Mouse (Mus musculus) heart, embryonic 14.5 days (tissue): ENCODE data around the gene Duox1. TPM values are rescaled to one million over a fixed set of nuclear protein-coding genes. Genes with fewer than 3 reads are reported as not detected.

Experiments
- ATAC-seq: fragments of 200-750 bp; cut with Nextera tagmentation; 2 replicates; pipeline ENCODE4 v1.8.0; 2017; ENCODE audit warnings: low read depth, moderate TSS enrichment; ENCODE audit not compliant: insufficient number of reproducible peaks, insufficient read depth, low FRiP score
- H3K27ac ChIP-seq, 2 experiments: fragments of 200-500 bp in 1 of 2; fragments of 300-500 bp in 1 of 2; sonication (generic) in 1 of 2; replicated peaks in 1 of 2; 2 replicates each; pipeline ENCODE4 v1.5.1; 2012 to 2014; ENCODE audit warnings: low read depth in 2 of 2, low read length in 2 of 2, control low read depth in 1 of 2, mild to moderate bottlenecking in 1 of 2, mixed read lengths in 1 of 2; ENCODE audit not compliant: control insufficient read depth in 1 of 2, insufficient read depth in 1 of 2
- H3K27me3 ChIP-seq: fragments of 300-500 bp; sonication (generic); 2 replicates; pipeline ENCODE4 v1.6.1; 2014; ENCODE audit warnings: mild to moderate bottlenecking, low read length, control low read depth; ENCODE audit not compliant: control insufficient read depth, insufficient read depth
- H3K36me3 ChIP-seq: fragments of 300-500 bp; sonication (generic); 2 replicates; pipeline ENCODE4 v1.6.1; 2014; ENCODE audit warnings: mild to moderate bottlenecking, control low read depth, low read length, mixed read lengths; ENCODE audit not compliant: control insufficient read depth, insufficient read depth
- H3K4me1 ChIP-seq, 2 experiments: fragments of 200-500 bp in 1 of 2; fragments of 300-500 bp in 1 of 2; sonication (generic) in 1 of 2; 2 replicates each; pipeline ENCODE4 v1.6.1; 2012 to 2014; ENCODE audit warnings: low read length in 2 of 2, control low read depth in 1 of 2, mixed read lengths in 1 of 2; ENCODE audit not compliant: control insufficient read depth in 2 of 2, insufficient read depth in 2 of 2
- H3K4me2 ChIP-seq: fragments of 300-500 bp; sonication (generic); 2 replicates; pipeline ENCODE4 v1.6.1; 2014; ENCODE audit warnings: mild to moderate bottlenecking, low read length
- H3K4me3 ChIP-seq, 2 experiments: fragments of 200-500 bp in 1 of 2; fragments of 300-500 bp in 1 of 2; sonication (generic) in 1 of 2; 2 replicates each; pipeline ENCODE4 v1.5.1; 2012 to 2014; ENCODE audit warnings: low read length in 2 of 2, mild to moderate bottlenecking in 2 of 2, control low read depth in 1 of 2, low read depth in 1 of 2, moderate library complexity in 1 of 2; ENCODE audit not compliant: control insufficient read depth in 1 of 2, insufficient read depth in 1 of 2
- H3K9ac ChIP-seq: fragments of 300-500 bp; sonication (generic); 2 replicates; pipeline ENCODE4 v1.6.1; 2014; ENCODE audit warnings: mild to moderate bottlenecking, low read length
- H3K9me3 ChIP-seq: fragments of 300-500 bp; sonication (generic); 2 replicates; pipeline ENCODE4 v1.6.1; 2016; ENCODE audit warnings: low read length, control low read depth; ENCODE audit not compliant: control insufficient read depth
- WGBS: fragments of 180-500 bp; shearing (Covaris S2); extraction: QIAGEN DNeasy Blood & Tissue Kit; methylation state at CpG from one replicate; pipeline ENCODE4 v1.1.7; 2014; 5-methylcytosine and 5-hydroxymethylcytosine counted together
- polyA plus RNA-seq: library from polyadenylated mRNA; unstranded; fragments of >200 nt; fragmentation: Nextera tagmentation; extraction: Ambion mirVana; gene quantifications from 2 replicates; pipeline ENCODE4 v1.2.1, GENCODE M21; 2014

Duox1 gene
- polyA plus RNA-seq, 1 experiment from 2014 or later: 0.05 TPM

GRCm38 (mm10) chr2:122396150-122396549 is 80.7 kb downstream of the Duox1 start:
- Histone ChIP-seq H3K9me3 (no peaks in the 10 kb centered on the region), H3K4me3 (no peak overlapping the region), H3K4me1 (no peaks in the 10 kb centered on the region), H3K9ac (no peak overlapping the region), H3K4me2 (no peak overlapping the region), H3K36me3 (no peaks in the 10 kb centered on the region), H3K27me3 (no peaks in the 10 kb centered on the region), H3K27ac (no peak overlapping the region)
- WGBS: 68% methylated on average over 1 of the region's 1 CpGs
- no peak for ATAC-seq

Other genes starting within 250 kb of the Duox1 start
- gene Spg11, start 197.3 kb upstream of the Duox1 start, polyA plus RNA-seq: 6.1 TPM in 2 replicates
- gene B2m, start 168.0 kb upstream of the Duox1 start, polyA plus RNA-seq: 299 and 301 TPM in 2 replicates
- gene Trim69, start 155.0 kb upstream of the Duox1 start, polyA plus RNA-seq: 0.11 and 0.15 TPM in 2 replicates
- gene Patl2, start 129.5 kb upstream of the Duox1 start, polyA plus RNA-seq: not detected in 2 replicates
- not detected in 2 replicates for gene Terb2, start 129.4 kb upstream of the Duox1 start, polyA plus RNA-seq
- 63.6 and 63.7 TPM in 2 replicates for gene Sord, start 80.9 kb upstream of the Duox1 start, polyA plus RNA-seq
- gene Duox2, start 17.2 kb upstream of the Duox1 start, polyA plus RNA-seq: 0.07 and 0.08 TPM in 2 replicates
- gene Duoxa2, start 16.8 kb upstream of the Duox1 start, polyA plus RNA-seq: not detected in 2 replicates
- gene Duoxa1, start 1.9 kb upstream of the Duox1 start, polyA plus RNA-seq: not detected in 2 replicates
- gene Shf, start 53.5 kb downstream of the Duox1 start, polyA plus RNA-seq: 3.6 TPM in 2 replicates
- 0.47 and 0.58 TPM in 2 replicates for gene Slc28a2, start 110.8 kb downstream of the Duox1 start, polyA plus RNA-seq
- gene Gm14085, start 169.3 kb downstream of the Duox1 start, polyA plus RNA-seq: not detected in 2 replicates